In genomic region chr11:75713949-75714348, GRCm38 (mm10) we compare ENCODE assay signal across 10 mouse cellular contexts. TPM values are rescaled to one million over a fixed set of nuclear protein-coding genes. Genes with fewer than 3 reads are reported as not detected.
DNase-seq lines count a peak whose midpoint lies in the region; ATAC-seq and TF ChIP-seq lines count a peak whose summit lies in the region.
"Had no signal": no experiment of that assay in that cellular context is flagged by ENCODE, and none has a peak within 500 bp of the region (broad histone marks: within the 10 kb centered on the region; RNA-seq: fewer than 3 reads in every experiment).

No protein-coding gene starts in this region.

- ATAC-seq in heart, postnatal 0 days (ENCODE audit: insufficient read depth, low read depth): no peak
- peak; percentile 43 for ATAC-seq in inflammation-experienced regulatory T-cells, adult 6 months

- no peak overlapping the region for H3K9ac ChIP-seq in heart, postnatal 0 days (replicated peaks; ENCODE audit: low read depth, low read length)
- H3K9ac ChIP-seq: embryonic facial prominence, embryonic 15.5 days had no signal

- no peak overlapping the region for H3K4me3 ChIP-seq in heart, postnatal 0 days (ENCODE audit: low read depth, low read length)
- H3K4me3 ChIP-seq: embryonic facial prominence, embryonic 15.5 days had no signal

- 86% methylated on average over 1 of the region's 1 CpGs for WGBS in heart, postnatal 0 days

- no peaks in the 10 kb centered on the region for H3K9me3 ChIP-seq in heart, postnatal 0 days (replicated peaks; ENCODE audit: control insufficient read depth, low read length)
- H3K9me3 ChIP-seq: embryonic facial prominence, embryonic 15.5 days had no signal

- no peaks in the 10 kb centered on the region for H3K4me1 ChIP-seq in heart, postnatal 0 days (ENCODE audit: control insufficient read depth, insufficient read depth)
- H3K4me1 ChIP-seq: embryonic facial prominence, embryonic 15.5 days had no signal

- peak; percentile 64 for TF ChIP-seq CTCF in heart, postnatal 0 days (IDR thresholded peaks at IDR 0.05; ENCODE audit: low read depth)

- TF ChIP-seq EP300 in heart, postnatal 0 days (IDR thresholded peaks at IDR 0.05; ENCODE audit: low read depth): no peak

- no peak for DNase-seq in heart, postnatal 0 days (ENCODE audit: low spot score)
- no peak for DNase-seq in heart, postnatal 4 days
- peak; percentile 31 for DNase-seq in thymus, postnatal 14 days
- DNase-seq in thymus, postnatal 36 days: no peak
- DNase-seq in adrenal gland, postnatal 14 days: no peak
- DNase-seq in Muller cell, postnatal 12 days (ENCODE audit: inconsistent ontology term): no peak
- no peak for DNase-seq in urinary bladder, adult 2 months (ENCODE audit: low spot score)
- DNase-seq: adrenal gland, adult 2 months had no signal

- no peak overlapping the region for H3K4me2 ChIP-seq in heart, postnatal 0 days (ENCODE audit: low read depth, low read length)
- H3K4me2 ChIP-seq: embryonic facial prominence, embryonic 15.5 days had no signal

- H3K27me3 ChIP-seq in heart, postnatal 0 days (ENCODE audit: control insufficient read depth, insufficient read depth, low read length): no peaks in the 10 kb centered on the region
- H3K27me3 ChIP-seq: embryonic facial prominence, embryonic 15.5 days had no signal

- no peak overlapping the region for H3K27ac ChIP-seq in heart, postnatal 0 days (ENCODE audit: low read depth)
- H3K27ac ChIP-seq: embryonic facial prominence, embryonic 15.5 days had no signal

- no peaks in the 10 kb centered on the region for H3K36me3 ChIP-seq in heart, postnatal 0 days (replicated peaks; ENCODE audit: control insufficient read depth, insufficient read depth, low read length)
- H3K36me3 ChIP-seq: embryonic facial prominence, embryonic 15.5 days had no signal

RNA-seq across cellular contexts. Expression of gene Ywhae, which starts 18.7 kb away (rescaled TPM):
- 112 and 120 TPM in 2 replicates for total RNA-seq in heart, postnatal 0 days (2014; rRNA removed; ENCODE audit: low replicate concordance)
- polyA plus RNA-seq in heart, postnatal 0 days (2015; fragmentation: Nextera tagmentation; extraction: Ambion mirVana): 553 and 573 TPM in 2 replicates
- total RNA-seq in heart, postnatal 4 days (2021): 100 to 1,000 TPM; 826 to 885 TPM
- 100 to 1,000 TPM; 347 to 645 (median 394) TPM for polyA plus RNA-seq in inflammation-experienced regulatory T-cells, adult 6 months (2017; shearing (Covaris generic))
- 585 and 641 TPM in 2 replicates for total RNA-seq in adrenal gland, postnatal 14 days (2021)
- polyA plus RNA-seq in urinary bladder, adult 2 months (2012; rRNA removed): 334 and 359 TPM in 2 replicates

RNA-seq across cellular contexts. Expression of gene Crk, which starts 34.9 kb away (rescaled TPM):
- 57.0 and 74.0 TPM in 2 replicates for total RNA-seq in heart, postnatal 0 days (2014; rRNA removed; ENCODE audit: low replicate concordance)
- polyA plus RNA-seq in heart, postnatal 0 days (2015; fragmentation: Nextera tagmentation; extraction: Ambion mirVana): 70.8 and 88.4 TPM in 2 replicates
- total RNA-seq in heart, postnatal 4 days (2021): 100 to 1,000 TPM; 117 to 123 TPM
- polyA plus RNA-seq in inflammation-experienced regulatory T-cells, adult 6 months (2017; shearing (Covaris generic)): 10 to 100 TPM; 10.5 to 13.5 (median 12.0) TPM
- total RNA-seq in adrenal gland, postnatal 14 days (2021): 100 and 101 TPM in 2 replicates
- 84.0 and 86.6 TPM in 2 replicates for polyA plus RNA-seq in urinary bladder, adult 2 months (2012; rRNA removed)
